Mouse (Mus musculus): ENCODE results near the gene Krt6b. TPM values are rescaled to one million over a fixed set of nuclear protein-coding genes. Genes with fewer than 3 reads are reported as not detected.

The Krt6b gene
- total and polyA plus RNA-seq, 3 experiments: not detected

DNA sequence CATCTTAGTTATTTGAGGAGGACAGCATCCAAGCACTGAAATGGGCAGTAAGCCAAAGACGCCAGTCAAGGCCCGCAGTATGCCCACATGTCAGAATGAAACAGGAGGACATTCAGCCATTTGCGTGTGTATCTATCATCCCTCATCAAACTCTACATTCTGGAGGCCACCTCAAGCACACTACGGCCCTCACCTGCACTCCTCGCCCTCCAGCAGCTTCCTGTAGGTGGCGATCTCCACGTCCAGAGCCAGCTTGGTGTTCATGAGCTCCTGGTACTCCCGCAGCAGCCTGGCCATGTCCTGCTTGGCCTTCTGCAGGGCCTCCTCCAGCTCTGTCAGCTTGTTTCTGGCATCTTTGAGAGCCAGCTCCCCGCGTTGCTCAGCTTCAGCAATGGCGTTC lies 28.6 kb upstream of the Krt6b start:
- Histone ChIP-seq H3K4me1 (ENCODE audit: insufficient read depth, low read depth, low read length) (no peaks in the 10 kb centered on the region), H3K27me3 (ENCODE audit: insufficient read depth, low read length) (no peaks in the 10 kb centered on the region), H3K36me3 (replicated peaks) (no peaks in the 10 kb centered on the region), H3K4me3 (ENCODE audit: low read depth, low read length) (no peak overlapping the region), H3K9me3 (replicated peaks) (peaks cover 63% of the 10 kb centered on the region)
- TF ChIP-seq GATA2 (IDR thresholded peaks at IDR 0.05; ENCODE audit: borderline replicate concordance, low read depth, low read length): no peak
- DNase-seq (ENCODE audit: low spot score) (no peak), ATAC-seq (ENCODE audit: extremely low read depth, insufficient number of reproducible peaks, low FRiP score, poor library complexity, severe bottlenecking) (no peak)

DNA sequence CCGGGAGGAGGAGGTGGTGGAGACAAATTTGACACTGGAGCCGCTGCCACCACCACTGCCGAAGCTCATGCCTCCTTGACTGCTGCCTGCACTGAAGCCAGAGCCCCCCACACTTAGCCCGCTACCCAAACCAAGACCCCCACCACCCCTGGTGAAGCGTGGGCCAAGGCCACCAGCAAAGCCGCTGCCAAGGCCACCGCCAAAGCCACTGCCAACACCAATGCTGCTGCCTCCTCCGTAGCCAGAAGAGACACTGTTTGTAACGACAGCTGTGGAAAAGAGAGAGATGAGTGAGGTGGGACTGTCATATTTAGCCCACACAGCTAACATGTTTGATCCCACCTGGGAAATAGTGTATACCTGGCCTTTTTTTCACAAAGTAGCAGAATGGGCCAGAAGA lies 27.4 kb upstream of the Krt6b start:
- no peaks in the 10 kb centered on the region for H3K4me1 ChIP-seq (ENCODE audit: insufficient read depth, low read depth, low read length)
- no peaks in the 10 kb centered on the region for H3K36me3 ChIP-seq (replicated peaks)

DNA sequence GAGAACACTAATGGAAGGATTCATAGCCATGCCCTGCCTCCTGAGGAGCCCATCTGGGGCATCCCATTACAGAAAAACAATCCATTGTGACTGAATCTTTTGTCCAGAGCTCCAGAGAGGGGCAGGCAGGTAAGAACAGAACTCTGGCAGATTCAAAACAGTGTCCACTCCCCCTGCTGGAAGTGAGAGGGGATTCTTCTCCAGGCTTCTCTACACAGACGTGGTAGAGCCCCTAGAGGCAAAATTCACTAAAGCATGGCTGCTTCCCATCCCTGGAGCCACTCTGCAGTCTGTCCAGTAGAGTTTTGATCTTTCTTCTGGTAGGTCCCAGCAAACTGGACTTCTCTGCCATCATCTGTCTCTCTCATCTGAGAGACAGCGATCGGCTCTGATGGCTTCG lies 24.0 kb upstream of the Krt6b start:
- TF ChIP-seq POLR2AphosphoS5 (IDR thresholded peaks at IDR 0.05; ENCODE audit: insufficient replicate concordance, low read depth, low read length): no peak
- no peak for TF ChIP-seq GATA1 (IDR thresholded peaks at IDR 0.05; ENCODE audit: borderline replicate concordance, low read length)
- TF ChIP-seq TAL1 (conservative IDR thresholded peaks at IDR 0.05; ENCODE audit: low read depth, low read length): no peak
- Histone ChIP-seq H3K9me3 (replicated peaks) (peaks cover 32% of the 10 kb centered on the region), H3K27me3 (ENCODE audit: insufficient read depth, low read length) (no peaks in the 10 kb centered on the region), H3K36me3 (replicated peaks) (no peaks in the 10 kb centered on the region), H3K4me1 (ENCODE audit: insufficient read depth, low read depth, low read length) (no peaks in the 10 kb centered on the region), H3K4me3 (ENCODE audit: low read depth, low read length) (no peak overlapping the region)
- DNase-seq (ENCODE audit: low spot score): no peak
- ATAC-seq (ENCODE audit: extremely low read depth, insufficient number of reproducible peaks, low FRiP score, poor library complexity, severe bottlenecking): no peak

More for the DNA sequence above, 27.4 kb upstream of the Krt6b start:
- TF ChIP-seq GATA1 (IDR thresholded peaks at IDR 0.05; ENCODE audit: borderline replicate concordance, low read length) (no peak), POLR2AphosphoS5 (IDR thresholded peaks at IDR 0.05; ENCODE audit: insufficient replicate concordance, low read depth, low read length) (no peak), TAL1 (conservative IDR thresholded peaks at IDR 0.05; ENCODE audit: low read depth, low read length) (no peak), CTCF (IDR thresholded peaks at IDR 0.05; ENCODE audit: low read depth, low read length) (no peak), GATA2 (IDR thresholded peaks at IDR 0.05; ENCODE audit: borderline replicate concordance, low read depth, low read length) (no peak)
- Histone ChIP-seq H3K9me3 (replicated peaks) (peaks cover 56% of the 10 kb centered on the region), H3K27me3 (ENCODE audit: insufficient read depth, low read length) (no peaks in the 10 kb centered on the region), H3K4me3 (ENCODE audit: low read depth, low read length) (no peak overlapping the region)
- no peak for ATAC-seq (ENCODE audit: extremely low read depth, insufficient number of reproducible peaks, low FRiP score, poor library complexity, severe bottlenecking)
- no peak for DNase-seq (ENCODE audit: low spot score)

GRCm38 (mm10) chr15:101702380-101702779 lies 22.3 kb upstream of the Krt6b start:
- TF ChIP-seq GATA1 (IDR thresholded peaks at IDR 0.05; ENCODE audit: borderline replicate concordance, low read length) (no peak), CTCF (IDR thresholded peaks at IDR 0.05; ENCODE audit: low read depth, low read length) (no peak), POLR2AphosphoS5 (IDR thresholded peaks at IDR 0.05; ENCODE audit: insufficient replicate concordance, low read depth, low read length) (no peak), GATA2 (IDR thresholded peaks at IDR 0.05; ENCODE audit: borderline replicate concordance, low read depth, low read length) (no peak), TAL1 (conservative IDR thresholded peaks at IDR 0.05; ENCODE audit: low read depth, low read length) (no peak)
- H3K27me3 ChIP-seq (ENCODE audit: insufficient read depth, low read length): no peaks in the 10 kb centered on the region
- no peak for DNase-seq (ENCODE audit: low spot score)
- H3K36me3 ChIP-seq (replicated peaks): no peaks in the 10 kb centered on the region
- peaks cover 25% of the 10 kb centered on the region for H3K9me3 ChIP-seq (replicated peaks)
- H3K4me1 ChIP-seq (ENCODE audit: insufficient read depth, low read depth, low read length): no peaks in the 10 kb centered on the region
- ATAC-seq (ENCODE audit: extremely low read depth, insufficient number of reproducible peaks, low FRiP score, poor library complexity, severe bottlenecking): no peak
- no peak overlapping the region for H3K4me3 ChIP-seq (ENCODE audit: low read depth, low read length)

DNA sequence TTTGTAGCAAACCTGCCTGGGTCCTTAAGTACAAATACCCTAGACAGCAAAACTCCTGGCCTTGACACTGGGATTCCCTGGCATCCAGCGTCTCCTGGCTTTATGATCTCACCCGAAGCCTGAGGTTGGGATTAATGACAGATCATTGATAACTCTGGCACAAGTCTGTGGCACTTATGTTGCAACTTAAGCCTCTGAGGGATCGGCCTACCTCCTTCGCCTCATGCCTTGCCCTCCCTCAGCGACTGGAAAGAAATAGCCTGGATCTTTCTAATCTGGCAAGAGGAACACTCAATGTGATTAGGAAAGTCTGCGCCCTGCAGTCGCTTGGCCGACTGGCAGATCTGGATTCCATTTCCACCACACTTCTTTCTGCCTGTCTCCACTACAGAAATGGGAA lies 19.8 kb upstream of the Krt6b start:
- peaks cover 30% of the 10 kb centered on the region for H3K9me3 ChIP-seq (replicated peaks)
- ATAC-seq (ENCODE audit: extremely low read depth, insufficient number of reproducible peaks, low FRiP score, poor library complexity, severe bottlenecking) (no peak), DNase-seq (ENCODE audit: low spot score) (no peak)
- no peak overlapping the region for H3K4me3 ChIP-seq (ENCODE audit: low read depth, low read length)
- H3K4me1 ChIP-seq (ENCODE audit: insufficient read depth, low read depth, low read length): no peaks in the 10 kb centered on the region
- TF ChIP-seq GATA2 (IDR thresholded peaks at IDR 0.05; ENCODE audit: borderline replicate concordance, low read depth, low read length): no peak
- TF ChIP-seq GATA1 (IDR thresholded peaks at IDR 0.05; ENCODE audit: borderline replicate concordance, low read length): no peak
- TF ChIP-seq TAL1 (conservative IDR thresholded peaks at IDR 0.05; ENCODE audit: low read depth, low read length): no peak
- no peak for TF ChIP-seq POLR2AphosphoS5 (IDR thresholded peaks at IDR 0.05; ENCODE audit: insufficient replicate concordance, low read depth, low read length)
- no peak for TF ChIP-seq CTCF (IDR thresholded peaks at IDR 0.05; ENCODE audit: low read depth, low read length)
- no peaks in the 10 kb centered on the region for H3K36me3 ChIP-seq (replicated peaks)
- H3K27me3 ChIP-seq (ENCODE audit: insufficient read depth, low read length): no peaks in the 10 kb centered on the region

- Histone ChIP-seq H3K36me3 (replicated peaks) (no peaks in the 10 kb centered on the region), H3K4me3 (ENCODE audit: low read depth, low read length) (no peak overlapping the region), H3K4me1 (ENCODE audit: insufficient read depth, low read depth, low read length) (no peaks in the 10 kb centered on the region), H3K27me3 (ENCODE audit: insufficient read depth, low read length) (no peaks in the 10 kb centered on the region), H3K9me3 (replicated peaks) (peaks cover 29% of the 10 kb centered on the region)
- ATAC-seq (ENCODE audit: extremely low read depth, insufficient number of reproducible peaks, low FRiP score, poor library complexity, severe bottlenecking) (no peak), DNase-seq (ENCODE audit: low spot score) (no peak)
- TF ChIP-seq CTCF (IDR thresholded peaks at IDR 0.05; ENCODE audit: low read depth, low read length): no peak
- no peak for TF ChIP-seq TAL1 (conservative IDR thresholded peaks at IDR 0.05; ENCODE audit: low read depth, low read length)
- TF ChIP-seq GATA2 (IDR thresholded peaks at IDR 0.05; ENCODE audit: borderline replicate concordance, low read depth, low read length): no peak
Measured at GRCm38 (mm10) chr15:101699192-101699591, 19.1 kb upstream of the Krt6b start.
